Mouse (Mus musculus): ENCODE results near the gene Trim8. TPM values are rescaled to one million over a fixed set of nuclear protein-coding genes. Genes with fewer than 3 reads are reported as not detected.
A peak's percentile ranks its signal among the peaks of the same experiment; 100 is the strongest.

Gene Trim8
- polyA plus RNA-seq, 2 experiments = 7.3 to 7.5 TPM

DNA sequence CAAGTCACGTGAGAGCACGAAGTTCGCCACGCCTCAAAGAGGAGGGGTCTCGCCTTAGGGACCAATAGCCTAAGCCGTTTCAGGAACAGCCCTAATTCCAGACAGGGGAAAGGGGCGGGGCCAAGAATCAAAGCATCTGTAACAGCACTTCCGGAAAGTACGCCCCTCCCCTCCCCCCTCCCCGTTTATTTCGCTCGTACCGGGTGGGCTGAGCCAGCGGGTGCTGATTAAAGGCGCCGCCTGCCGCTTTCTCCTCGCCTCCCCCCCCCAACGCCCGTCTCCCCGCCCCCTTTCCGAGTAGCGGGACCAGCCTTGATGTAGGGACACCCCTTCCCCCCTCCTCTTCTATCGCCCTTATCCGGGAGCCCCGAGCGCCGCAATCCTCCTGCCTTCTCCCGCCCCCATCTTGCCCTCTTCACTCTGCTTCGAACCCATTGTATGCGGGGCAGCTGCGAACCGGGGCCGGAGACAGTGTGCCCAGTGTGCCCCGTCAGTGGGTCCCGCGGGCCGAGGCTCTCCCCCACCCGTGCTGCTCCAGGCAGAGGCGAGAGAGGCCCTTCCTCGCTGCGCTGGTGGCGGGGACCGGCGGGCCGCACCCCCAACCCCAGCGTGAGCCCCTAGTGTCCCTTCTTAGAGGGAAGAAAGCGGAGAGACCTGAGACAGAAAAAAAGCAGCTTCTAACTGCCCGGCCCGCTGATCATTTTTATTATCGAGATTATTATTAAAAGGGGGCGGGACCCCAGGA lies 1.5 kb upstream of the Trim8 start:
- H3K9me3 ChIP-seq (ENCODE audit: control insufficient read depth, low read length) = no peaks in the 10 kb centered on the region
- DNase-seq (ENCODE audit: low read depth in 3 of 3, low spot score in 3 of 3) (peak; percentile 97), ATAC-seq (ENCODE audit: insufficient read depth) (peak; percentile 59)
- peak overlapping the region; percentile 87 for H3K9ac ChIP-seq (replicated peaks)
- peak overlapping the region; percentile 82 for H3K4me2 ChIP-seq (ENCODE audit: low read depth)
- H3K4me1 ChIP-seq (replicated peaks; ENCODE audit: control insufficient read depth in 2 of 2, insufficient read depth in 2 of 2, low read length in 1 of 2) = peaks cover 11 to 14% of the 10 kb centered on the region in 2 experiments
- H3K27ac ChIP-seq = peak overlapping the region; percentile 64
- no peaks in the 10 kb centered on the region for H3K27me3 ChIP-seq (ENCODE audit: control insufficient read depth, insufficient read depth, low read length)
- TF ChIP-seq EP300 (IDR thresholded peaks at IDR 0.05; ENCODE audit: low read depth) (no peak), CTCF (IDR thresholded peaks at IDR 0.05; ENCODE audit: low read depth) (no peak)
- WGBS (ENCODE audit: insufficient replicate concordance) = under 1% methylated on average over 51 of the region's 52 CpGs
- H3K4me3 ChIP-seq (ENCODE audit: insufficient read depth in 1 of 2, low read depth in 2 of 2, low read length in 2 of 2) = peak overlapping the region; percentile 76 to 79
- no peaks in the 10 kb centered on the region for H3K36me3 ChIP-seq (replicated peaks; ENCODE audit: control insufficient read depth, insufficient read depth, low read depth)

DNA sequence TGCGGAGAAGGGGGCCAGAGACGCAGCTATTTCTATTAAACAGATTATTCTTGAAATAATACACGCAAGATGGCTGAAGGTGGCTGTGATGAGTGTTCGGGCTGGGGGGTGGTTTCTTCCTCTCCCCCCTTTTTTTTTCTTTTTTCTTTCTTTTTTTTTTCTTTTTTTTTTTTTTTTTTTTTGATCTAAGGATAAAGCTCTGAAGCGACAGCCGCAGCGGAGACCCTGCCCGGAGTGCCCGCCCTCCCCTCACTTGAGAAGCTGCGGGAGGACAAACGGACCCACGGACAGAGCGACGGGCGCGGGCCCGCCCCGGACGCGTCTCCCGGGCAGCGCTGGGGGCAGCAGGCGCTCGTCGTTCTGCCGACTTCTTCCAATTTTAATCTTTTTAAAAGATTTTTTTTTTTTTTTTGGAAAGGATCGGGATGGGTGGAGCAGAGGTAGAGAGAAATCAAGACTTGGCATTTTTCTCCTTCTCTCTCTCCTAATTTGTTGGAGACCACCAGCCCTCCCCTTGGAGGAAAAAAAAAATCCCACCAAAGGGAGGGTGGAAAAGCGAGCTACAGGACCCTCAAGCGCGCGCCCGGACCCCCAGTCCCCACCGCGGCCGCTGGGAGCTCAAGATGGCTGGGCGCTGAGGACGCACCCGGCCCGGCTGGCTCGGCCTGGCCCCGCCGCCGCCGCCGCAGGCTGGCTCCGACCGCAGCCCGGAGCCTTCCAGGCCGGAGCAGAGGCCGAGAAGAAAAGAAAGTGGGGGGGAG lies 741 bp upstream of the Trim8 start:
- Histone ChIP-seq H3K27me3 (ENCODE audit: control insufficient read depth, insufficient read depth, low read length) (no peaks in the 10 kb centered on the region), H3K36me3 (replicated peaks; ENCODE audit: control insufficient read depth, insufficient read depth, low read depth) (peaks cover 2% of the 10 kb centered on the region), H3K4me3 (ENCODE audit: insufficient read depth in 1 of 2, low read depth in 2 of 2, low read length in 2 of 2) (peak overlapping the region; percentile 76 to 79), H3K27ac (peak overlapping the region; percentile 95), H3K9me3 (ENCODE audit: control insufficient read depth, low read length) (no peaks in the 10 kb centered on the region), H3K9ac (replicated peaks) (peak overlapping the region; percentile 87), H3K4me1 (replicated peaks; ENCODE audit: control insufficient read depth in 2 of 2, insufficient read depth in 2 of 2, low read length in 1 of 2) (peaks cover 19 to 21% of the 10 kb centered on the region in 2 experiments), H3K4me2 (ENCODE audit: low read depth) (peak overlapping the region; percentile 82)
- TF ChIP-seq EP300 (IDR thresholded peaks at IDR 0.05; ENCODE audit: low read depth) = no peak
- no peak for TF ChIP-seq CTCF (IDR thresholded peaks at IDR 0.05; ENCODE audit: low read depth)
- WGBS (ENCODE audit: insufficient replicate concordance) = under 1% methylated on average over 50 of the region's 50 CpGs
- ATAC-seq (ENCODE audit: insufficient read depth) (no peak), DNase-seq (ENCODE audit: low read depth in 3 of 3, low spot score in 3 of 3) (no peak)

DNA sequence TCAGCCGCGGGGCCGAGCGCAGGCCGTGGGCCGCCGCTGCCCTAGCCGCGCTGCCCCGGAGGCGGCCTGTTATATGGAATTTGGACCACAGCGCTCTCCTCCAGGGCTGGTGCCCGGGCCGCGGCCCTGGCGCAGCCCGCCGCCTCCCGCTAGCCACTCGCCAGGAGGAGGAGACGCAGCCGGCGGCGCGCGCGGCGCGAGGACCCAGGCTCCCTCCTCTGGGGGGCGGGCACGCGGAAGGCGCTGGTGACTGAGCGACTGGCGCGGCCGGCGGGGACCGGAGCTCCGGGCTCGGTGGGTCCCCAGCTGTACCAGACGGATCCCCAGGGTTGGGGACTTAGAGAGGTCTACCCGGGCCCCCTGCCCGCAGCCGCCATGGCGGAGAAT lies 560 bp downstream of the Trim8 start:
- no peaks in the 10 kb centered on the region for H3K27me3 ChIP-seq (ENCODE audit: control insufficient read depth, insufficient read depth, low read length)
- peak overlapping the region; percentile 95 for H3K27ac ChIP-seq
- peak overlapping the region; percentile 72 to 79 for H3K4me3 ChIP-seq (ENCODE audit: insufficient read depth in 1 of 2, low read depth in 2 of 2, low read length in 2 of 2)
- H3K36me3 ChIP-seq (replicated peaks; ENCODE audit: control insufficient read depth, insufficient read depth, low read depth) = peaks cover 10% of the 10 kb centered on the region
- ATAC-seq (ENCODE audit: insufficient read depth) (peak; percentile 5; the same call in 1 of the 2 replicates), DNase-seq (ENCODE audit: low read depth in 3 of 3, low spot score in 3 of 3) (peak in 1 of 3 experiments; percentile 32)
- WGBS (ENCODE audit: insufficient replicate concordance) = under 1% methylated on average over 46 of the region's 46 CpGs
- peak overlapping the region; percentile 87 for H3K9ac ChIP-seq (replicated peaks)
- H3K4me2 ChIP-seq (ENCODE audit: low read depth) = peak overlapping the region; percentile 82
- TF ChIP-seq EP300 (IDR thresholded peaks at IDR 0.05; ENCODE audit: low read depth) (no peak), CTCF (IDR thresholded peaks at IDR 0.05; ENCODE audit: low read depth) (no peak)
- H3K9me3 ChIP-seq (ENCODE audit: control insufficient read depth, low read length) = no peaks in the 10 kb centered on the region
- H3K4me1 ChIP-seq (replicated peaks; ENCODE audit: control insufficient read depth in 2 of 2, insufficient read depth in 2 of 2, low read length in 1 of 2) = peaks cover 25 to 31% of the 10 kb centered on the region in 2 experiments

DNA sequence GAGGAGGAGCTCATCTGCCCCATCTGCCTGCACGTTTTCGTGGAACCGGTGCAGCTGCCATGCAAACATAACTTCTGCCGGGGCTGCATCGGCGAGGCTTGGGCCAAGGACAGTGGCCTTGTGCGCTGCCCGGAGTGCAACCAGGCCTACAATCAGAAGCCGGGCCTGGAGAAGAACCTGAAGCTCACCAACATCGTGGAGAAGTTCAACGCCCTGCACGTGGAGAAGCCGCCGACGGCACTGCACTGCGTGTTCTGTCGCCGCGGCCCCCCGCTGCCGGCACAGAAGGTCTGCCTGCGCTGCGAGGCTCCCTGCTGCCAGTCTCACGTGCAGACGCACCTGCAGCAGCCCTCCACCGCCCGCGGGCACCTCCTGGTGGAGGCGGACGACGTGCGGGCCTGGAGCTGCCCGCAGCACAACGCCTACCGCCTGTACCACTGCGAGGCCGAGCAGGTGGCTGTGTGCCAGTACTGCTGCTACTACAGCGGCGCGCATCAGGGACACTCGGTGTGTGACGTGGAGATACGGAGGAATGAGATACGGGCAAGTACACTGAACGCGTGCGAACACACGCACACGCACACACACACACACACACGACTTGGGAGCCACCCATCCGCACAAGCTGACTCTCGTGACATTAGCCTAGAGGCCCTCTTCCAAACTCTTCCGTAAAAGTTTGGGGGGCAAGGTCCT lies 1.1 kb downstream of the Trim8 start:
- peak overlapping the region; percentile 87 for H3K9ac ChIP-seq (replicated peaks)
- no peaks in the 10 kb centered on the region for H3K27me3 ChIP-seq (ENCODE audit: control insufficient read depth, insufficient read depth, low read length)
- H3K4me3 ChIP-seq (ENCODE audit: insufficient read depth in 1 of 2, low read depth in 2 of 2, low read length in 2 of 2) = peak overlapping the region; percentile 72 to 79
- TF ChIP-seq CTCF (IDR thresholded peaks at IDR 0.05; ENCODE audit: low read depth) (peak; percentile 83), EP300 (IDR thresholded peaks at IDR 0.05; ENCODE audit: low read depth) (0 out of 2 replicates have a peak, but pooled peaks have one; percentile 58)
- no peaks in the 10 kb centered on the region for H3K9me3 ChIP-seq (ENCODE audit: control insufficient read depth, low read length)
- H3K4me1 ChIP-seq (replicated peaks; ENCODE audit: control insufficient read depth in 2 of 2, insufficient read depth in 2 of 2, low read length in 1 of 2) = peaks cover 25 to 34% of the 10 kb centered on the region in 2 experiments
- WGBS (ENCODE audit: insufficient replicate concordance) = 1% methylated on average over 53 of the region's 53 CpGs
- ATAC-seq (ENCODE audit: insufficient read depth) (peak; percentile 29), DNase-seq (ENCODE audit: low read depth in 3 of 3, low spot score in 3 of 3) (peak; percentile 72 to 79 (median 72))
- peaks cover 13% of the 10 kb centered on the region for H3K36me3 ChIP-seq (replicated peaks; ENCODE audit: control insufficient read depth, insufficient read depth, low read depth)
- H3K27ac ChIP-seq = peak overlapping the region; percentile 95
- H3K4me2 ChIP-seq (ENCODE audit: low read depth) = peak overlapping the region; percentile 82

Measured in liver, embryonic 14.5 days (tissue).